Mouse (Mus musculus) T-helper 2 cell (primary cell): ENCODE measurements around the gene Zfp423.

Experiments
- in situ Hi-C: fragments of 300-600 bp; cut with MboI, MseI; formaldehyde crosslinking; loops from one replicate; pipeline ENCODE4 v1.15.1; 2025; ENCODE audit warnings: high pct_unique_total_duplicates

Zfp423 gene

GRCm38 (mm10) chr8:87631776-87632175, 327.6 kb downstream of the Zfp423 start:
- in situ Hi-C loops, result no loop called here

GRCm38 (mm10) chr8:87629656-87630055, 329.7 kb downstream of the Zfp423 start:
- in situ Hi-C loops, result no loop called here

- in situ Hi-C loops, result no loop called here
Observed at GRCm38 (mm10) chr8:87621181-87621580, 338.2 kb downstream of the Zfp423 start.

GRCm38 (mm10) chr8:87620225-87620624, 339.2 kb downstream of the Zfp423 start:
- in situ Hi-C loops, result no loop called here

GRCm38 (mm10) chr8:87619529-87619928, 339.9 kb downstream of the Zfp423 start:
- in situ Hi-C loops, result no loop called here

GRCm38 (mm10) chr8:87619118-87619517, 340.3 kb downstream of the Zfp423 start:
- in situ Hi-C loops, result no loop called here

GRCm38 (mm10) chr8:87613701-87614100, 345.7 kb downstream of the Zfp423 start:
- in situ Hi-C loops, result no loop called here
